Mouse (Mus musculus) regulatory T cell (primary cell): ENCODE results near the gene Rnf180.

Source experiments
- in situ Hi-C: fragments of 300-600 bp; cut with MboI, MseI; formaldehyde crosslinking; loops from one replicate; pipeline ENCODE4 v1.15.1; 2025; ENCODE audit warnings: high pct_unique_total_duplicates

The Rnf180 gene

GRCm38 (mm10) chr13:105132776-105133175 lies 161.8 kb downstream of the Rnf180 start:
- in situ Hi-C loops = no loop called here

GRCm38 (mm10) chr13:105132370-105132769 lies 162.2 kb downstream of the Rnf180 start:
- in situ Hi-C loops = no loop called here

- in situ Hi-C loops = no loop called here
These were observed 164.5 kb downstream of the Rnf180 start for GRCm38 (mm10) chr13:105130080-105130479.

GRCm38 (mm10) chr13:105122092-105122491 lies 172.5 kb downstream of the Rnf180 start:
- in situ Hi-C loops = no loop called here

- in situ Hi-C loops = no loop called here
These were observed 173.0 kb downstream of the Rnf180 start for GRCm38 (mm10) chr13:105121617-105122016.

DNA sequence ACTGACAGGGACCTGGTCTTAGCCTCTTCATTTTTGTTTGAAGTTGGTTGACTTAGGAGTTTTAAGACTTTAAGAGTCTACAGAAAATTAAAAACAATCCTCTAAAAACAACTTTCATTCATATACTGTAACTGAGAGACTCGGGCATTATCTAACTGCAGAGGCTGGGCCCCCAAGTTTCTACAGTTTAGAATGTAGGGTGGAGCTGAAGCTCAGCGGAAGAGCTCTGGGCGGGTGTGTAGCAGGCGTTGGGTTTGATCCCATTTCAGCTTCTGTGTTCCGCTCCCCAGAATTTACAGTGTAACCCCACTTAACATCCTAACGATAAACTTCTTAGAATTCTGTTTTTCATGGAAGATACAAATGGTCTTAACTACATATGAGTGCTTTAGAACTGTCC lies 183.0 kb downstream of the Rnf180 start:
- in situ Hi-C loops = no loop called here

- in situ Hi-C loops = no loop called here
These were observed 190.2 kb downstream of the Rnf180 start for GRCm38 (mm10) chr13:105104385-105104784.

DNA sequence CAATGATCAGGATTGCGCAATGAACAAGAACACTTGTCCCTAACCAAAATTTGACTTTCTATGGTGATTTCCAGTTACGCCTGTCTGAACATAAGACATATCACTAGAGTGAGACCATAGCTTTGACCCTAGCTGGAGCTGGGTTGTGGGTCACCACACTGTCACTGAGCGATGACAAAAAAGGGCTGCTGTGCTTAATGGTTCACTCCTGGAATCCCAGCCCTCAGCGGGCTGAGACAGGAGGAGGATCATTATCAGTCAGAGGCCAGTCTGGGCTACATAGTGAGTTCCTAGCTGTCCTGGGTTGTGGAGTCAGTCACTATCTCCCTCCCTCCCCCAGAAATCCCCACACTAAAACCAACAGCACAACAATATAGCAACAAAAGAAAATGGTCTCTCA lies 193.9 kb downstream of the Rnf180 start:
- in situ Hi-C loops = no loop called here

- in situ Hi-C loops = no loop called here
These were observed 198.3 kb downstream of the Rnf180 start for GRCm38 (mm10) chr13:105096316-105096715.

DNA sequence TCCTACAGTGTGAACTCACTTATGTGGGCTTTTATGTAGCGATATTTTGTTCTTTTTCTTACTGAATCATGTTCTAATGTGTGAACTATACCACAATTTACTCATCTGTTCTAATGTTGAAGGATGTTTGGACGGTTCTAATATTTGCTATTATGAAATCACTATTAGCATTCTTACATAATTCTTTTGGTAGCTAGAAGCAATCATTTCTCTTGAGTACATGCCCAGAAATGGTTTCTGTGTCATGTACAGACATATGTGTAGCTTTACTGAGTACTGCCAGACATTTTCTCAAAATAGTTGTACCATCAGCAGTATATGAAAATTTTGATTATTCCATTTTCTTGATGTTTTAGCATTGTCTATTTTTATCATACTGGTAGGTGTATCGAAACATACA lies 205.3 kb downstream of the Rnf180 start:
- in situ Hi-C loops = no loop called here

DNA sequence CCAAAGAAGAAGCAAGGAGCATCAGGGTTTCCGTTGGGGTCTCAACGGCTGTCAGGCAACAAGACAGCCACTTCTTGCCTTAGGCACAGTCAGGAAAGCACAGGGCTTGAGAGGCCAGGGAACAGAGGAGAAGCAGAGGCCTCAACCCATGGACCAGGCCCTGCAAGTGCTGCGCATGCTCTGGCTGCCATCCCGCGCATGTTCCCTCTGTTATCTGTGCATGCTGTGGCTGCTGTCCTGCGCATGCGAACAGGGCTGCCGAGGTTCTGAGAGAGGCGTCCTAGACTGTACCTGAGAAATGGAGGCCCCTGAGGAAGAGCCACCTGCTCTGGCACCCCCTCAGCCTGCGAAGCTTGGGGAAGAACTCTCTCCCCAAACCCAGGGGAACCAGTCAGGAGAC lies 212.8 kb downstream of the Rnf180 start, which contains the start of gene 4933425L06Rik:
Gene 4933425L06Rik, plus strand, starts transcription at position 261 of the 400 bp plus-strand sequence.
- in situ Hi-C loops = no loop called here
